Mouse (Mus musculus) heart, embryonic 11.5 days (tissue): ENCODE measurements around the gene Mapk8ip2. TPM values are rescaled to one million over a fixed set of nuclear protein-coding genes. Genes with fewer than 3 reads are reported as not detected.

Source experiments
- ATAC-seq: fragments of 200-750 bp; cut with Nextera tagmentation; replicated peaks from 2 replicates; pipeline ENCODE4 v1.8.0; 2017; ENCODE audit warnings: moderate library complexity; ENCODE audit not compliant: insufficient number of reproducible peaks, low FRiP score, low TSS enrichment
- H3K27ac ChIP-seq: fragments of 300-500 bp; sonication (generic); 2 replicates; pipeline ENCODE4 v1.5.1; 2014; ENCODE audit warnings: mild to moderate bottlenecking, low read depth, low read length
- H3K27me3 ChIP-seq: fragments of 300-500 bp; sonication (generic); 2 replicates; pipeline ENCODE4 v1.6.1; 2014; ENCODE audit warnings: mild to moderate bottlenecking, low read length, mixed read lengths; ENCODE audit not compliant: control insufficient read depth, insufficient read depth
- H3K36me3 ChIP-seq: fragments of 300-500 bp; sonication (generic); 2 replicates; pipeline ENCODE4 v1.6.1; 2014; ENCODE audit warnings: mild to moderate bottlenecking, low read length, moderate library complexity, mixed read lengths; ENCODE audit not compliant: control insufficient read depth, insufficient read depth
- H3K4me1 ChIP-seq: fragments of 300-500 bp; sonication (generic); 2 replicates; pipeline ENCODE4 v1.6.1; 2014; ENCODE audit warnings: low read length; ENCODE audit not compliant: control insufficient read depth, insufficient read depth
- H3K4me2 ChIP-seq: fragments of 300-500 bp; sonication (generic); 2 replicates; pipeline ENCODE4 v1.6.1; 2014; ENCODE audit warnings: mild to moderate bottlenecking, moderate library complexity
- H3K4me3 ChIP-seq: fragments of 300-500 bp; sonication (generic); 2 replicates; pipeline ENCODE4 v1.5.1; 2014; ENCODE audit warnings: low read depth, low read length
- H3K9ac ChIP-seq: fragments of 300-500 bp; sonication (generic); 2 replicates; pipeline ENCODE4 v1.6.1; 2014; ENCODE audit warnings: mild to moderate bottlenecking, low read depth, low read length, moderate library complexity
- H3K9me3 ChIP-seq: fragments of 300-500 bp; sonication (generic); replicated peaks from 2 replicates; pipeline ENCODE4 v1.6.1; 2016; ENCODE audit warnings: low read length; ENCODE audit not compliant: control insufficient read depth
- WGBS: fragments of 180-500 bp; shearing (Covaris S2); extraction: QIAGEN DNeasy Blood & Tissue Kit; methylation state at CpG from one replicate; pipeline ENCODE4 v1.1.7; 2014; ENCODE audit not compliant: insufficient replicate concordance; 5-methylcytosine and 5-hydroxymethylcytosine counted together
- polyA plus RNA-seq: library from polyadenylated mRNA; unstranded; fragments of >200 nt; fragmentation: Nextera tagmentation; extraction: Ambion mirVana; gene quantifications from 2 replicates; pipeline ENCODE4 v1.2.1, GENCODE M21; 2014

Mapk8ip2 gene
- polyA plus RNA-seq, 1 experiment from 2014 or later: 0.19 TPM

DNA sequence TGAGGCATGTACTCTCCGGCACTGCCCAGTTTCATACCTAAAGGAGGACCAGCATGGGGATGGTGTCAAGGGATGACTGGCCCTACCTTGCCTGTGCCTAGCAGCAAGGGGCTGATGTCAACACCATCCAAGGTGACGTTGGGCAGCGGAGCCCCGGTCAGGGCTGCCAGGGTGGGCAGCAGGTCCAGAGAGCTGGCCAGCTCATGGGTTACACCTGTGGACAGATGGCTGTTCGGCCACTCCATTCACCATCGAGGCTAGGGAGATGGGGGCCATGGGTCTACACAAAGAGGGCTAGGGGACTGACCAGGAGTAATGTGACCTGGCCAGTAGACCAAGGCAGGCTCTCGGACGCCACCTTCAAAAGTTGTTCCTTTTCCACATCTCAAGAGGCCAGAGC lies 20.2 kb downstream of the Mapk8ip2 start:
- H3K27ac ChIP-seq: no peak overlapping the region
- no peak overlapping the region for H3K9ac ChIP-seq
- no peak overlapping the region for H3K4me2 ChIP-seq
- H3K27me3 ChIP-seq: no peaks in the 10 kb centered on the region
- ATAC-seq: no peak
- H3K4me1 ChIP-seq: peaks cover 9% of the 10 kb centered on the region
- no peaks in the 10 kb centered on the region for H3K9me3 ChIP-seq
- 92% methylated on average over 8 of the region's 8 CpGs for WGBS
- H3K36me3 ChIP-seq: no peaks in the 10 kb centered on the region
- H3K4me3 ChIP-seq: no peak overlapping the region

GRCm38 (mm10) chr15:89474596-89475292 lies 21.0 kb downstream of the Mapk8ip2 start:
- peaks cover 9% of the 10 kb centered on the region for H3K4me1 ChIP-seq
- ATAC-seq: no peak
- no peaks in the 10 kb centered on the region for H3K9me3 ChIP-seq
- no peaks in the 10 kb centered on the region for H3K27me3 ChIP-seq
- H3K9ac ChIP-seq: no peak overlapping the region; the same call in 1 of the 2 replicates
- H3K27ac ChIP-seq: no peak overlapping the region
- no peaks in the 10 kb centered on the region for H3K36me3 ChIP-seq
- 90% methylated on average over 19 of the region's 19 CpGs for whole genome bisulfite sequencing
- no peak overlapping the region; the same call in 1 of the 2 replicates for H3K4me3 ChIP-seq
- H3K4me2 ChIP-seq: no peak overlapping the region

DNA sequence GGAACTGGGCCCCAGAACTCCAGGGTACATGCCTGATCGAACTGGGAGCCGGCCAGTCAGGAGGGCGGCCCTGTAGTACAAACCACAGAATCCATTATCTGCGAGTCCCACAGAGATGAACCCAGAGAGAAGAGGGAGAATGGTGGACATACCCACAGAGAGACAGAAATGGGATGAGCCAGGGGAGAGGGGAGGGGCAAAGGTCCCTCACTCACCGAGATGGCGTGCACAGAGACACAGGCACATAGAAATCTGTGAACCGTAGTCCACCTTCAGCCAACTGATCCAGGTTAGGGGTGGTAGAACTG lies 21.5 kb downstream of the Mapk8ip2 start:
- Histone ChIP-seq H3K9ac (peak overlapping the region; percentile 74), H3K4me2 (peak overlapping the region; percentile 95), H3K4me1 (peaks cover 9% of the 10 kb centered on the region), H3K9me3 (no peaks in the 10 kb centered on the region), H3K36me3 (no peaks in the 10 kb centered on the region), H3K4me3 (peak overlapping the region; percentile 59), H3K27ac (no peak overlapping the region), H3K27me3 (no peaks in the 10 kb centered on the region)
- WGBS: 81% methylated on average over 7 of the region's 7 CpGs
- no peak for ATAC-seq

DNA sequence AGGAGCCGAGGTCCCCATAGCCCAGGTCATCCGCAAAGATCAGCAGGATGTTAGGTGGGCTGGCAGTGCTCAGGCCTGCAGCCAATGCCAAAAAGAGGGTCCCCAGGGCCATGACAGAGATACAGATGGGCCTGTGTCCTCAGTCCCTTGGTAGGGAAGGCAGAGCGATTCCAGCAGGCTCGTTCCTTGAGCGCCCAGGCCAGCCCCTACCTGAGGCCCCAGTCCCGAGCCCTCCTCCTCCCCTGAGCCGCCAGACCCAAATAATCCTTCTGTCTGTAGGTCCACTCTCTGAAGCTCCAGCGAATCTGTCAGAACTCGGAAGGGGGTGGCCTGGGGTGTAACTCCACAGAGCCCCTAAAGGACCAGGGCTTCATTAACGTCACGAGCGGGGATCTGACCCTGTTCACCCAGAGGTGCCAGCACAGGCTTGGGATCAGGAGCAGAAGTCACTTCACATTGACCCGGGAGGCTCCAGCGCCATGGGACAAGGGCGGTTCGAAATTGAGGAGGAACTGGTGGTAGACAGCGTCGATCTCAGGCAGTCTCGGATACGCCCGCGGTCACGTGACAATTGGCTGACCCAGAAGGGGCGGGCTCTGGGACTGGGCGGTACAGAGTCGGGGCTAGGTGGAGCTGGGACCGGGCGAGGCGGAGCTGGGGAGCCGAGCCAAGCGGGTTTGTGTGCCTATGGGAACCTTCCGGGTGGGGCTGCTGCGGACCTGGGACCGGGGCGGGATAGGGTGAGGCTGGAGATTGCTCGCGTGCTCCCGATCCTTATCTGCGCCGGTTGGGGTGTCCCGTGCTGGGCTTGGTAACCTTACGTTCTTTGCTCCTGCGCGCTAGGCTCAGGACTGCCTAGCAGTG lies 22.1 kb downstream of the Mapk8ip2 start:
- WGBS: 7% methylated on average over 44 of the region's 44 CpGs

DNA sequence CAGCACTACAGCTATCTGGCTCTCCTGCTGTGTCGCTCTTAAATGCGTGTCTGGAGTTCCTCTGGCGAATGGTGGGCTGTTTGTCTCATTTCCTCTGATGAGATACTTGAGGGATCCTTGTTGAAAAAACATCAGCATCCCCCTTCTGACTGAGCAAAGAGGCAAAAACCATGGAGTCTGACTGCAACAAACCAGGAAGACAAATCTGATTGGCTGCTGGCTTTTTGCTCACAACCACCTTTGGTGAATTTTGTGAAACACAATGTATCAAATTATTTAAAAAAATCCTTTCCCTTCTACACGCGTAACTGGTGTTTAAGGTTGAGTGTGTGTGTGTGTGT lies 22.7 kb downstream of the Mapk8ip2 start:
- Histone ChIP-seq H3K4me2 (peak overlapping the region; percentile 95), H3K9me3 (no peaks in the 10 kb centered on the region), H3K27me3 (no peaks in the 10 kb centered on the region), H3K9ac (peak overlapping the region; percentile 74), H3K4me3 (peak overlapping the region; percentile 59), H3K36me3 (no peaks in the 10 kb centered on the region), H3K4me1 (peaks cover 9% of the 10 kb centered on the region), H3K27ac (peak overlapping the region; percentile 69)
- ATAC-seq: no peak
- WGBS: 4% methylated on average over 5 of the region's 5 CpGs

More for the DNA sequence above, 22.1 kb downstream of the Mapk8ip2 start:
- no peaks in the 10 kb centered on the region for H3K36me3 ChIP-seq
- peak overlapping the region; percentile 74 for H3K9ac ChIP-seq
- peak overlapping the region; percentile 95 for H3K4me2 ChIP-seq
- peak overlapping the region; percentile 59 for H3K4me3 ChIP-seq
- H3K27ac ChIP-seq: peak overlapping the region; percentile 69
- ATAC-seq: peak; percentile 95
- peaks cover 9% of the 10 kb centered on the region for H3K4me1 ChIP-seq
- H3K27me3 ChIP-seq: no peaks in the 10 kb centered on the region
- no peaks in the 10 kb centered on the region for H3K9me3 ChIP-seq

DNA sequence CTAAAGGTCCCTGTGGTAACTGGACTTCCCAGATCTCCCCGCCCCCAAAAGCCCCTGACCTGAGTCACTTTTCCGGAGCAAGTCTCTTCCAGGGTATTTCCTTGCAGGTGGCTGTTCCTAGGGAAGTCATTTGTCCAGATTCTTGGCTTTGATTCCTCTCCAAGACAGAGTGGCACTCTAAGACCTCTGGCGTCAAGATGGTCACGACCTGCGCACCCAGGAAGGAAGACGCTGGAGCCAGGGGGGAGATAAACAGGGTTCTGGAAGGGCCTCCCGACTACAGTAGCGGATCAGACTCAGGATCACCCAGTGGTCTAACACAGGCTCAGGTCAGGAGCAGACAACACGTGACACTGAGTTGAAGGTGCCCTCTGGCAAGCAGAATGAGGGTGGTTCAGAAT lies 23.4 kb downstream of the Mapk8ip2 start, which contains the start of gene Arsa:
Arsa (minus strand) TSS at position 335 of the 401 bp plus-strand sequence.
- no peaks in the 10 kb centered on the region for H3K9me3 ChIP-seq
- no peaks in the 10 kb centered on the region for H3K36me3 ChIP-seq
- peak within 1 kb of the TSS; percentile 59 for H3K4me3 ChIP-seq
- 25% methylated on average over 9 of the region's 9 CpGs for WGBS
- H3K4me2 ChIP-seq: peak within 1 kb of the TSS; percentile 95
- ATAC-seq: no peak
- peak within 1 kb of the TSS; percentile 69 for H3K27ac ChIP-seq
- H3K4me1 ChIP-seq: peaks cover 9% of the 10 kb centered on the region
- H3K27me3 ChIP-seq: no peaks in the 10 kb centered on the region
- peak within 1 kb of the TSS; percentile 74 for H3K9ac ChIP-seq

DNA sequence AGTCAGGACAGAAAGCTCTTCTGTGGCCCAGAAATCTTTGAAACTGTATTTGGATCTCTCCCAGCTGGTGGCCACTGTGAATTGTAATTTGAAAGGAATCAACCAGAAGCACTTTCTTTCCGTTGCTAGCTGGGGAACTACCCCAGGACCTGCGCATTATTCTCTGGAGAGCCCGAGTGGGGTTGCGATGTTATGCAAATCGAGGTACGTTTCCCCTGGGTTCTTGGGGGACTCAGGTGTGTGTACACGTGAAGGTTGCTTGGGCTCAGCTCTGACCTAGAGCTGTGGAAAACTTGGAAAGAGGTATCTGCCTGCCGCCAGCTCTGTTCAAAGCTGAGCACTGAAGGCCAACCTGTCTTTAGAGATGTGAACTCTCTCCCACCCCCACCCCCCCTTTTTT lies 24.1 kb downstream of the Mapk8ip2 start:
- H3K4me3 ChIP-seq: no peak overlapping the region
- H3K36me3 ChIP-seq: no peaks in the 10 kb centered on the region
- no peak overlapping the region for H3K4me2 ChIP-seq
- no peak overlapping the region for H3K9ac ChIP-seq
- H3K4me1 ChIP-seq: peaks cover 9% of the 10 kb centered on the region
- 46% methylated on average over 8 of the region's 8 CpGs for WGBS
- H3K9me3 ChIP-seq: no peaks in the 10 kb centered on the region
- no peaks in the 10 kb centered on the region for H3K27me3 ChIP-seq
- no peak for ATAC-seq
- H3K27ac ChIP-seq: no peak overlapping the region

DNA sequence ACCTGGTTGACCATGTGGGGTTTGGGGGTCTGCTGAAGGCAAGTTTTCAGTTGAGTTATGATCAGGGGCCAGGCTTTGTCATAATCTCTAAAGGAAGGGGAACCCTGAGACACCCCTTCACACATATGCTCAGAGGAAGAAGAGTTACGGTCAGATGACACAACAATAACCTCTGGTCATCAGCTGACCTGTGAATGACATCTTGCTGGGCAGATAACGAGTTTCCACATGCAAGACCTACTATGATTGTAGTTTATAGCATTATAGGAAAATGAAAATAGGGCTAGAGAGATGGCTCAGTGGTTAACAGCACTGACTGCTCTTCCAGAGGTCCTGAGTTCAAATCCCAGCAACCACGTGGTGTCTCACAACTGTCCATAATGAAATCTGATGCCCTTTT lies 24.9 kb downstream of the Mapk8ip2 start:
- Histone ChIP-seq H3K4me1 (peaks cover 9% of the 10 kb centered on the region), H3K4me3 (no peak overlapping the region), H3K9me3 (no peaks in the 10 kb centered on the region), H3K36me3 (no peaks in the 10 kb centered on the region), H3K9ac (no peak overlapping the region), H3K4me2 (no peak overlapping the region), H3K27ac (no peak overlapping the region), H3K27me3 (no peaks in the 10 kb centered on the region)
- WGBS: 87% methylated on average over 3 of the region's 3 CpGs
- ATAC-seq: no peak
